Mouse (Mus musculus): ENCODE measurements at regions not wholly inside any gene's neighbourhood (a gene's known extent, or its start where the extent isn't known, plus 50 kb on each side); places are given as distances from the start of the nearest gene placed in this dataset.

DNA sequence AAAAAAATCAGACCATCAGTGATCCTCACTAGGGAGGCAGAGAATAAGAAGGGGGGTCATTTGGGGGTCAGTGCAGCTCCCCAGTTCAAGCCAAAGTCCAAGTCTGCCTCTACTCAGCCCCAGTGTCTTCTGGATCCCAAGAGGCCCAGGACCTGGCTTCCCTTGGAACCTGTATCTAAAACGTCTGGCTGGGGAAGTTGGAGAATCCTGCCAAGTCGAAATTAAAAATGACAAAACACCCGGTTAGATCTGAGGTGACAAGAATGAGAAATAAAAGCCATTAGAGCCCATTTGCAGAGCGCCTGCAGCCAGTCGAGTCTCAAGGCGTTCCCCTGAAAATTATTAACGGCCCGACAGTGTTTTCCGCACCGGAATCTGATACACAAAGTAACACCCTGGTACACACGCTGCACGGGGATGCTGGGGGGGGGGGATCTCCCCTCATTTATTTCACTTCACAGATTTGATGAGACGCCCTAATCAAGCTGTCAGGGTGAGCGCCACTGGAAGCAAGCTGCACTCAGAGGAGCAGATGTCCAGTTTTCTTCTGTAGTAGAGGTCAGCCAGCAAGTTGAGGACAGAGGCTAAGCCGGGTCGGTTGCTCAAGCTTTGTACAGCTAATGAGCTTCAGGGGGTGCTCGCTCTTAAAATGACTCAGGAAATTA is 149.5 kb downstream of the Gm45692 start:
- 16% methylated on average over 17 of the region's 17 CpGs for WGBS
- Histone ChIP-seq H3K27ac (ENCODE audit: low read depth, low read length) (no peak overlapping the region), H3K4me1 (ENCODE audit: insufficient read depth) (peaks cover 9% of the 10 kb centered on the region; the same call in 1 of the 2 replicates), H3K4me3 (ENCODE audit: low read depth, low read length) (no peak overlapping the region), H3K36me3 (ENCODE audit: insufficient read depth) (no peaks in the 10 kb centered on the region), H3K9me3 (ENCODE audit: low read length) (no peaks in the 10 kb centered on the region), H3K9ac (no peak overlapping the region), H3K27me3 (ENCODE audit: insufficient read depth, low read length) (peaks cover 8% of the 10 kb centered on the region; the same call in 1 of the 2 replicates), H3K4me2 (ENCODE audit: low read depth) (no peak overlapping the region)
- TF ChIP-seq CTCF (IDR thresholded peaks at IDR 0.05; ENCODE audit: low read depth) = no peak
- DNase-seq = no peak
- ATAC-seq = no peak

GRCm38 (mm10) chr8:26272110-26272509 is 152.8 kb downstream of the Gm45692 start:
- Histone ChIP-seq H3K4me3 (ENCODE audit: low read depth, low read length) (no peak overlapping the region), H3K9ac (no peak overlapping the region), H3K4me1 (ENCODE audit: insufficient read depth) (no peaks in the 10 kb centered on the region), H3K36me3 (ENCODE audit: insufficient read depth) (no peaks in the 10 kb centered on the region), H3K4me2 (ENCODE audit: low read depth) (no peak overlapping the region), H3K27ac (ENCODE audit: low read depth, low read length) (no peak overlapping the region), H3K9me3 (ENCODE audit: low read length) (no peaks in the 10 kb centered on the region), H3K27me3 (ENCODE audit: insufficient read depth, low read length) (peaks cover 8% of the 10 kb centered on the region; the same call in 1 of the 2 replicates)
- TF ChIP-seq CTCF (IDR thresholded peaks at IDR 0.05; ENCODE audit: low read depth) = peak; percentile 55
- WGBS = 40% methylated on average over 4 of the region's 4 CpGs
- no peak for DNase-seq
- ATAC-seq = no peak

GRCm38 (mm10) chr8:26272675-26273414 is 153.5 kb downstream of the Gm45692 start:
- H3K36me3 ChIP-seq (ENCODE audit: insufficient read depth) = no peaks in the 10 kb centered on the region
- ATAC-seq (no peak), DNase-seq (no peak)
- H3K9ac ChIP-seq = no peak overlapping the region
- 27% methylated on average over 21 of the region's 21 CpGs for WGBS
- no peaks in the 10 kb centered on the region for H3K9me3 ChIP-seq (ENCODE audit: low read length)
- H3K4me1 ChIP-seq (ENCODE audit: insufficient read depth) = no peaks in the 10 kb centered on the region
- H3K27ac ChIP-seq (ENCODE audit: low read depth, low read length) = no peak overlapping the region
- no peak overlapping the region for H3K4me2 ChIP-seq (ENCODE audit: low read depth)
- no peak for TF ChIP-seq CTCF (IDR thresholded peaks at IDR 0.05; ENCODE audit: low read depth)
- H3K27me3 ChIP-seq (ENCODE audit: insufficient read depth, low read length) = peaks cover 8% of the 10 kb centered on the region; the same call in 1 of the 2 replicates
- no peak overlapping the region for H3K4me3 ChIP-seq (ENCODE audit: low read depth, low read length)

DNA sequence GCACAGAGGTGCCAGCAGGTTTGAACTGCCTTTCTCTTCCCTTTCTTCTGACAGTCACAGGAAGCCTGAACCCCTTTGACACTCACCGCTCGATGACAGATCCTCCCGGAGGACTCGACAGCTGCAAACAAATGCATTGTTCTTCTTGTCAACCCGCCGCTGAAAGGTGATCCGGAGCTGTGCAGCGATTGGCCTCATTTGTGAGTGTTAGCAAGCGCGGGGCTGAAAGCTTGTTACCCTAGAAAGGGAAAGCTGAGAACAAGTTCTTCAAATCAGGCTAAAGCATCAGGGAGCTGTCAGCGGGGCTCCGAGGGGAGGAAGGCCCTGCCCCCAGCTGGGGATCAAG is 154.1 kb downstream of the Gm45692 start:
- ATAC-seq (peak; percentile 56; the same call in 1 of the 2 replicates), DNase-seq (no peak)
- no peak overlapping the region for H3K4me2 ChIP-seq (ENCODE audit: low read depth)
- H3K4me1 ChIP-seq (ENCODE audit: insufficient read depth) = no peaks in the 10 kb centered on the region
- H3K36me3 ChIP-seq (ENCODE audit: insufficient read depth) = no peaks in the 10 kb centered on the region
- WGBS = 1% methylated on average over 12 of the region's 12 CpGs
- no peak overlapping the region for H3K9ac ChIP-seq
- no peak overlapping the region for H3K4me3 ChIP-seq (ENCODE audit: low read depth, low read length)
- H3K9me3 ChIP-seq (ENCODE audit: low read length) = no peaks in the 10 kb centered on the region
- no peak for TF ChIP-seq CTCF (IDR thresholded peaks at IDR 0.05; ENCODE audit: low read depth)
- H3K27ac ChIP-seq (ENCODE audit: low read depth, low read length) = no peak overlapping the region
- H3K27me3 ChIP-seq (ENCODE audit: insufficient read depth, low read length) = peaks cover 8% of the 10 kb centered on the region; the same call in 1 of the 2 replicates

DNA sequence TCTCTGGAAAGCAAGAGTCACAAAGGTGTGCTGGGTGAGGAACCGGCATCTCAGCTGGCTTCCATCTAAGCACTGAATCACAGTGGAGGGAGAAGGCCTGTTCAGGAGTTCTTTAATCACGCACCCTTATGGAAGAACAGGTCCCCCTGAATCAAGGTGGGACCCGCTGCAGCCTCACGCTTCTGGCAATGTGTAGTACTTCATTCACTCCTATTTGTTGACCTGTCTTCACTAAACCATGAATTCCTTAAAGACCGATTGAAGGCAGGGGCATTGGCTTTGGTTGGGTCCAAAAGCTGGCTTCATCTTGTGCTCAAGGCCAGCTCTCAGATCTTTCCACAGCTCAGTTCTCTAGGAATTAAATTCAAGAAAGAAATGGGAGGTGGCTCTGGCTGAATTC is 154.5 kb downstream of the Gm45692 start:
- Histone ChIP-seq H3K4me1 (ENCODE audit: insufficient read depth) (no peaks in the 10 kb centered on the region), H3K27ac (ENCODE audit: low read depth, low read length) (no peak overlapping the region), H3K36me3 (ENCODE audit: insufficient read depth) (no peaks in the 10 kb centered on the region), H3K4me3 (ENCODE audit: low read depth, low read length) (no peak overlapping the region), H3K27me3 (ENCODE audit: insufficient read depth, low read length) (peaks cover 8% of the 10 kb centered on the region; the same call in 1 of the 2 replicates), H3K4me2 (ENCODE audit: low read depth) (no peak overlapping the region), H3K9me3 (ENCODE audit: low read length) (no peaks in the 10 kb centered on the region), H3K9ac (no peak overlapping the region)
- 53% methylated on average over 5 of the region's 5 CpGs for WGBS
- ATAC-seq (no peak), DNase-seq (no peak)
- no peak for TF ChIP-seq CTCF (IDR thresholded peaks at IDR 0.05; ENCODE audit: low read depth)

DNA sequence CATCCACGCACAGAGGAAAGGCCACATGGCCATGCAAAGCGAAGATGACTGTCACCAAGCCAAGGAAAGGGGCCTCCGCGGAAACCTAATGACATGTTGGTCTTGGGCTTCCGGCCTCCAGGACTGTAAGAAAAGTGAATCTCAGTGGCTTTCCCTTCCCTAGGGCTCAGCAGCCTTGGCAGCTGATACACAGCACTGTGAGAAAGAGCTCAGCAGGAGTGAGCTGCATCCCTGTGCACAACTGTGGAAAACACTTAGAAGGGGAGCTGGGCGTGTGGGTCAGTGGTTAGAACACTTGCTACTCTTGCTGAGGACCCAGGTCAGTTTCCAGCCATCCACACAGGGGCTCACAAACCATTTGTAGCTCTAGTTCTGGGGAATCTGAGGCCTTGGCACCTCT is 155.1 kb downstream of the Gm45692 start:
- Histone ChIP-seq H3K4me1 (ENCODE audit: insufficient read depth) (no peaks in the 10 kb centered on the region), H3K9ac (no peak overlapping the region), H3K4me3 (ENCODE audit: low read depth, low read length) (no peak overlapping the region), H3K27ac (ENCODE audit: low read depth, low read length) (no peak overlapping the region), H3K9me3 (ENCODE audit: low read length) (no peaks in the 10 kb centered on the region), H3K27me3 (ENCODE audit: insufficient read depth, low read length) (peaks cover 8% of the 10 kb centered on the region; the same call in 1 of the 2 replicates), H3K4me2 (ENCODE audit: low read depth) (no peak overlapping the region), H3K36me3 (ENCODE audit: insufficient read depth) (no peaks in the 10 kb centered on the region)
- 94% methylated on average over 6 of the region's 6 CpGs for WGBS
- no peak for ATAC-seq
- DNase-seq = no peak
- TF ChIP-seq CTCF (IDR thresholded peaks at IDR 0.05; ENCODE audit: low read depth) = no peak
